Mouse (Mus musculus): ENCODE data around the gene Dclk1.

Dclk1 gene

GRCm38 (mm10) chr3:55406616-55407015 is 164.5 kb downstream of the Dclk1 start:
- DNase-seq = no peak

- DNase-seq = no peak
These were observed 169.4 kb downstream of the Dclk1 start for GRCm38 (mm10) chr3:55411547-55411946.

- DNase-seq = peak; percentile 78
These were observed 173.4 kb downstream of the Dclk1 start for GRCm38 (mm10) chr3:55415527-55415950.

GRCm38 (mm10) chr3:55418845-55419244 is 176.7 kb downstream of the Dclk1 start:
- no peak for DNase-seq

- DNase-seq = no peak
These were observed 177.2 kb downstream of the Dclk1 start for GRCm38 (mm10) chr3:55419334-55419733.

GRCm38 (mm10) chr3:55420436-55421083 is 178.4 kb downstream of the Dclk1 start:
- no peak for DNase-seq

GRCm38 (mm10) chr3:55423640-55424397 is 181.7 kb downstream of the Dclk1 start:
- DNase-seq = peak; percentile 79

GRCm38 (mm10) chr3:55430022-55430549 is 187.9 kb downstream of the Dclk1 start:
- no peak for DNase-seq

- no peak for DNase-seq
These were observed 189.1 kb downstream of the Dclk1 start for GRCm38 (mm10) chr3:55431223-55431622.

- DNase-seq = no peak
These were observed 192.1 kb downstream of the Dclk1 start for GRCm38 (mm10) chr3:55434276-55434675.

- no peak for DNase-seq
These were observed 196.8 kb downstream of the Dclk1 start for GRCm38 (mm10) chr3:55438824-55439446.

GRCm38 (mm10) chr3:55440342-55440741 is 198.2 kb downstream of the Dclk1 start:
- DNase-seq = peak; percentile 53

- DNase-seq = peak; percentile 56
These were observed 200.0 kb downstream of the Dclk1 start for GRCm38 (mm10) chr3:55442012-55442645.

- DNase-seq = peak; percentile 52
These were observed 201.1 kb downstream of the Dclk1 start for GRCm38 (mm10) chr3:55443271-55443670.

- peak; percentile 66 for DNase-seq
These were observed 201.6 kb downstream of the Dclk1 start for GRCm38 (mm10) chr3:55443725-55444124.

GRCm38 (mm10) chr3:55446681-55447080 is 204.5 kb downstream of the Dclk1 start:
- DNase-seq = no peak

GRCm38 (mm10) chr3:55447486-55448460 is 205.6 kb downstream of the Dclk1 start:
- peak; percentile 96 for DNase-seq

- no peak for DNase-seq
These were observed 207.0 kb downstream of the Dclk1 start for GRCm38 (mm10) chr3:55449148-55449547.

GRCm38 (mm10) chr3:55451035-55451434 is 208.9 kb downstream of the Dclk1 start:
- DNase-seq = peak; percentile 77

- DNase-seq = no peak
These were observed 209.7 kb downstream of the Dclk1 start for GRCm38 (mm10) chr3:55451877-55452276.

- no peak for DNase-seq
These were observed 210.3 kb downstream of the Dclk1 start for GRCm38 (mm10) chr3:55452464-55452863.

- no peak for DNase-seq
These were observed 218.9 kb downstream of the Dclk1 start for GRCm38 (mm10) chr3:55461092-55461491.

Measured in layer of hippocampus, adult 9-11 months (tissue).